Mouse (Mus musculus): ENCODE results near the gene Bad.

The Bad gene

DNA sequence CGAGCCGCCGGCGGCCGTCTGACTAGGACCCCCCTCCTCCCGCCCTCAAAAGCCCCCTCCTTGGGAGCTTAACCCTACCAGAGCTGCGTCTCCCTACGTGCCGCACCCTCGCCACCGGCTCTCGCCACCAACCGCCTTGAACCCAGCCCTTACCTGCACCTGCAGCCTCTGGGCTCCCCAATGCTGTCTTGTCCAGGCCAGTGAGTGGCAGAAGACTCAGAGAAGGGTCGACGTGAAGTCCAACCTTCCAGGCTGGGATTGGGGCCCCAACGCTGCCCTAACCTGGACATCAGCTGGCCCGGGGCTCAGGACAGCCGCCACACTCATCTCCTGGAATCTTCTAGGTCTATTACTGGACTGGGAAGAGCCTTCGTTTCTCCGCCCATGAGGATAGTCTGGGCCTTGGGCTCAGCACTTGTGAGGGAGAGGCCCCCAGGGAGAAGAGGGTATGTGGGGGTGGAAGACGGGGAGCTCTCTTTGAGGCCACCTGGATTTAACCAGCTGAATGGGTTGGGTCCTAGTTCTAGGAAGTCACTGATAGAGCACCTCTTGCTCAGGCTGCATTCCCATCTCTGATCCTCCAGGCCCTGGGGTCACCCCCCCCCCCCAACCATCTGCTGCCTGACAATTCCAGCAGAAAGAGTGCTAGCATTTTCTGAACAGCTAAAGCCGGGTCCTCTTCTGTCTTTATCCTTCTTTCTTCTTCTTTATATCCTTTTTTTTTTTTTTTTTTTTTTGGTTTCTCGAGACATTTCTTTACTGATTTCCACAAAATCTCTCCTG lies 7.3 kb upstream of the Bad start, which contains the start of gene Kcnk4:
Gene Kcnk4, minus strand, starts transcription at position 321 of the 783 bp plus-strand sequence.
- DNase-seq (ENCODE audit: low read depth, low spot score), result no peak

DNA sequence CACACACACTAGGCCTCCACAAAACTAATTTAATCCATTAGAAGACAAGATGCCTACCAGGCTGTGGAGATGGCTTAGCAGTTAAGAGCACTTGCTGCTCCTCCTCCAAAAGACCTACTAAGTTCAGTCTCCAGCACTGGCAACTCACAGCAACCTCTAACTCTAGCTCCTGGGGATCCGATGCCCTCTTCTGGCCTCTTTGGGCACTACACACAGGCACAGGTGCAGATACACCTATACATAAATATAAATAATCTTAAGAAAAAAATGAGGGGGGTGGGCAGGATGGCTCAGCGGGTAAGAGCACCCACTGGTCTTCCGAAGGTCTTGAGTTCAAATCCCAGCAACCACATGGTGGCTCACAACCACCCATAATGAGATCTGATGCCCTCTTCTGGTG lies 5.4 kb upstream of the Bad start:
- no peak for DNase-seq (ENCODE audit: low read depth, low spot score)

DNA sequence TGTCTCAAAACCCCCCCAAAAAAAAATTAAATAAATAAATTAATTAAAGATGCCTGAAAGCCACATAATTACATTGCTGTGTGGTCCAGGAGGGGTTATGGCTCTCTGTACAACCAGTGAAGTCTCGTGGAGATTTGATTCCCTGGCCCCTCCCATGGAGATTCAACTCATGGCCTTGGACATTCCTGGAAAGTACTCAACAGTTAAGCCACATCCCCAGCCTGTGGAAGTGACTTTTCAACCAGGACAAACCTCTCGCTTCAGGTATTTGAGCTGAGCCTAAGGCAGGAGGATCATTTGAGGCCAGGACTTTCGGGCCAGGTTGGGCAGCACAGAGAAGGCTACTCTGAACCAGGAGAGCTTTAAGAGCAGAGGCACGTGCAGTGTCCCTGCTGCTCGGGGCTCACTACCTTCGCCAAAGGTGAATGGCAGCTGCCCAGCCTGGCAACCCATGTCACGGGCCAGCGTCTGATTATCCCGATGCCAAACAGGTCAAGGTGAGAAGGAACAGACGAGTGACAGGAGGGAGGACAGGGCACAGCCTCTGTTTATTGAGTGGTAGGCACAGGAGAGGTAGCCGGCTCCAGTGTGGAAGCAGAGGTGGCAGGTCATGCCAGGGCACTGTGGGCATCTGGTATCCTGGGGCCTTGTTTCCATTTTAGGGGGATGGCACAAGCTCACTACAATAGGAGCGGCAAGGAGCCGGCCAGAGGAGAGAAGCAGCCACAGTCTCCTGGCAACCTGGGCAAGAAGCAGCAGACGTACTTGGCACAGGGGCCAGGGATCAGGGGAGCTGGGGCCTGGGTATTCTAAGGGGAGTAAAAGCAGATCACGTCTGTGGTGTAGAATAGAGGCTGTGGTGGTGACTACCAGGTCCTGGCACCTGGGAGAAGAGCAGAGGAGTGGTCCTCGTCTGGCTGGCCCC lies 3.9 kb upstream of the Bad start:
- no peak for DNase-seq (ENCODE audit: low read depth, low spot score)

- DNase-seq (ENCODE audit: low read depth, low spot score), result no peak
These were observed 2.3 kb upstream of the Bad start for GRCm38 (mm10) chr19:6939106-6940002.

DNA sequence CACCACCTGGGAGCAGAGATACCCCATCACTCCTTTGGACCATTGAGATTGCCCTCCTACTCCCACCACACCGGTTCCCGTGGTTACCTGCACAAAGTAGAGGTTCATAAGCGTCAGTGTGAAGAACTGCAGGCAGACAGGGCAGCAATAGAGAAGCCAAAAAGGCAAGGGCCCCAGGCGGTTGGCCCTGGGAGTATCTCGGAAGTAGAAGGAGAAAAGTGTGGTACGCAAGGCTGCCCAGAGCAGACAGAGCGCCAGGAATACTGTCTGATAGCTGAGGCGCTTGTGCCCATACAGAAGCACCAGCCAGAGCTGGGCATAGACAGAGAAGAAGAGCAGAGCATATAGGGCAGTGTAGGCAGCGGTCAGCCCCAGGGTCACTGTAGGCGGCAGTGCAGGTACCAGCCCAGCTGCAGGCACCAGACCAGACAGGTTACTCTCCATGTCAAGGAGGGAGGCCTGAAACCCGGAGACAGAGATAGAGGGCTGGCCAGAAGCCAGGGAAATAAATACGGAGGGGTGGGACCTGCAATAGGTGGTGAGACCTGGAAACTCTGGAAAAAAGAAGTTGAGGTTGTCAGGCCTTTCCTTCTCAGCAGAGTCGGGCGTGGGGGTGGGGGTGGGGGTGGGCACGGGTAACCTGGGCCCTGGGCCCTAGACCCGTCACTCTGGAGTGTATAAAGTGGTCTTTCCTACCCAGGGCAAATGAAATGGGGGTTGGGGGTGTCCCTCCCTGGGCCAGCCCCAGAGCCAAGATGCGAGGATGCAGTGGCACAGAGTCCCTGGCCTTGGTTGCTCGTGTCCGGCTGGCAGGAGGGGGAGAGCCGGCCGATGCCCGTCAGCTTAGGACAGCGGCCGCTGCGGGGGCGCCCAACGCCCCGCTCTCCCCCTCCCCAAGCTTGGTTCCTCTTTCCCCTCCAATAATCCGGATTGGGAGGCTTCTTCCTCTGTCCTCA lies 987 bp upstream of the Bad start:
- DNase-seq (ENCODE audit: low read depth, low spot score), result no peak

DNA sequence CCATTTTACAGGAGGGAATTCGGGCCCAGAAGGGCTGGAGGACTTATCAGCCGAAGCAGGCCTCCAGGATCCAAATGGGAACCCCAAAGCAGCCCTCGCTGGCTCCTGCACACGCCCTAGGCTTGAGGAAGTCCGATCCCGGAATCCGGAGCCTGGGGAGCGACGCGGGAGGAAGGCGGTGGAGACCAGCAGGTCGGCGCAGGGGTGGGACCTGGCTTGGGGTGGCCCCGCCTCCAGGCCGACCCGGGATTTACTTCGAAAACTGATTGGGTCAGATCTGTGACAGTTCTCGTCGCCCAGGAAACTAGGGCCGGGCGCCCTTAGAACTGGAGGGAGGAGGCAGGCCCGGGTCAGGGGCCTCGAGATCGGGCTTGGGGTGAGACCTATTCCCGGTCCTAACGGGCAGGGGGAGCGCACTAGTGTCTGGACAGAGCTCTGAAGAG lies 609 bp downstream of the Bad start, which contains the start of gene Gpr137:
Gene Gpr137, minus strand, starts transcription at position 232 of the 443 bp plus-strand sequence.
- DNase-seq (ENCODE audit: low read depth, low spot score), result peak; percentile 76

DNA sequence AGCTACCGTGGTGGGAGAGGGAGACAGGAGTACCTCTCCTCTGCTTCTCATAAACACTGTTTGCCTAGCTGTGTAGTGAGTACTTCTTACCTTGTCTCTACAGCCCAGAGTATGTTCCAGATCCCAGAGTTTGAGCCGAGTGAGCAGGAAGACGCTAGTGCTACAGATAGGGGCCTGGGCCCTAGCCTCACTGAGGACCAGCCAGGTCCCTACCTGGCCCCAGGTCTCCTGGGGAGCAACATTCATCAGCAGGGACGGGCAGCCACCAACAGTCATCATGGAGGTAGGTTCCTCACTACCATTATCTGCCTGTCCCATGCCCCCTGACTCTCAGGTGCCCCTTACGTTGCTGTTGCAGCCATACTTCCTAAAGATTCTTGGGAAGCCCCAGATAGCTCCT lies 1.1 kb downstream of the Bad start:
- no peak for DNase-seq (ENCODE audit: low read depth, low spot score)

GRCm38 (mm10) chr19:6943709-6944108 lies 2.0 kb downstream of the Bad start:
- no peak for DNase-seq (ENCODE audit: low read depth, low spot score)

GRCm38 (mm10) chr19:6947742-6948141 lies 6.1 kb downstream of the Bad start:
- no peak for DNase-seq (ENCODE audit: low read depth, low spot score)

GRCm38 (mm10) chr19:6948186-6948585 lies 6.5 kb downstream of the Bad start:
- DNase-seq (ENCODE audit: low read depth, low spot score), result no peak

GRCm38 (mm10) chr19:6949532-6949931 lies 7.9 kb downstream of the Bad start:
- DNase-seq (ENCODE audit: low read depth, low spot score), result no peak

DNA sequence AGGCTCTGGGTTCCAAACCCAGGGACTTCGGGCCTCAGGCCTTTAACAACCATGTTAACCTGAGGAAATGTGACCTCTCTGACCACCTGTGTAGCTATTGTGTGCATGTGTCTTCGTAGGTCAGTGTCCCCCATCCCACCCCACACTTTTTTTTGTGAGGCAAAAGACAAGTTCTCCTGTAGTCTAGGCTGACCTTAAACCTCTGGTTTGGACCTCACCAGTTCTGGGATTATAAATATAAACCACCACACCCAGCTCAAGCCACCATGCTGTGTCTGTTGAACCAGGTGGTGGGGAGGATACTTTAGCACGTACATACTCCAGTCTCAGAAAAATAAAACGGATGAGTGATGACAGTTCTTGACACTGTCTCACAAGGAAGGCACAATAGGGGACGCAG lies 8.3 kb downstream of the Bad start:
- no peak for DNase-seq (ENCODE audit: low read depth, low spot score)

DNA sequence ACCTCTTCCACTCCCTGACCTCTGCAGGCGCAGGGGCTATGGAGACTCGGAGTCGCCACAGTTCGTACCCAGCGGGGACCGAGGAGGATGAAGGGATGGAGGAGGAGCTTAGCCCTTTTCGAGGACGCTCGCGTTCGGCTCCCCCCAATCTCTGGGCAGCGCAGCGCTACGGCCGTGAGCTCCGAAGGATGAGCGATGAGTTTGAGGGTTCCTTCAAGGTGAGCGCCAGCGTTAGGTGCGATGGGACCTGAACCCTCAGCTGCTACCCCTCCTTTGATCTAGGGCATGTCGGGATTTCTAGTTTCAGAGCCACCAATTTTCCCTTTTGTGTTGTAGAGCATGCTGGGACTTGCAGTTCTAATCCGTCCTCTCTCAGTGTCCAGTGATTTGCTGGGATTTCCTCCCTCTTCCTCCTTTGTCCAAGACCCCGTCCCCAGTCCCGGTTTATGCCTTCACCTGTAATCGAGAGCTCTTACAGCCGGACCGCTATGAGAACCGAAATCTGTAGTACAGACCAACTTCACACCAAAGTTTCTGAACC lies 9.0 kb downstream of the Bad start:
- no peak for DNase-seq (ENCODE audit: low read depth, low spot score)

- peak; percentile 88 for DNase-seq (ENCODE audit: low read depth, low spot score)
These were observed 9.8 kb downstream of the Bad start for GRCm38 (mm10) chr19:6951381-6951968.

GRCm38 (mm10) chr19:6951994-6952711 lies 10.5 kb downstream of the Bad start:
- DNase-seq (ENCODE audit: low read depth, low spot score), result peak; percentile 39

DNA sequence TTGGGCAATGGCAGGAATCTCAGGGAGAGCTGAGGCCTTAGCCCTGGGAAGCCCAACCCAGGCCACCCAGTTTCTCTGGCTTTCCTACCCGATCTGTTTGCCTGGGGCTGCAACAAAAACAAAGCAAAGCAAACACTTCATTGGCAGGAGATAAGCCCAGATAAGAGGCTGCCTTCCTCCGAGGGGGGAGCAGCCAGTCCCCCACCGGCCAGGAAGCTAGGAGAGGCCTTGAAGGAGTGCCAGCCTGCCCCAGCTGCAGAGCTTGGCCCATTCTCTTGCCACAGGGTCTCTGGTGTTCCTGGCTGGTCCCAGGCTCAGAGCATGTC lies 11.0 kb downstream of the Bad start:
- DNase-seq (ENCODE audit: low read depth, low spot score), result no peak

DNA sequence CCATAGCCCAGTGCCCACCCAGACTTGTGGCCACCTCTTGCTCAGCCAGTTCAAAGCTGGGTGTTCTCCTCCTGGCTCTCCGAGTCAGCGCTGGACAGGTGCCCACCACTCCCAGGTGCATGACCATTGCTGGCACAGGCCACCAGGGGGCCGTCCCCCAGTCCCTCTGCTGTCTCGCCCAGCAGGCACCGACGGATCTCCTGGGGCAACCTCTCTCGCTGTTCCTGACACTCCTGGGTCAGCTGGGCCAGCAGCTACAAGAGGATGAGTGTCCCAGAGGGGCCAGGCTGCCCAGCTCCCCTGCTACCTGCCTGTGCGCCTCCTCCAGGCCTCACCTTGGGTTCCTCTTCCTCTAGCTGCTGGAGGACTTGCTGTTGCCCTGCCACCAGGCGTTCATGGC lies 12.4 kb downstream of the Bad start:
- no peak for DNase-seq (ENCODE audit: low read depth, low spot score)

GRCm38 (mm10) chr19:6955424-6955823 lies 13.8 kb downstream of the Bad start:
- DNase-seq (ENCODE audit: low read depth, low spot score), result no peak

DNA sequence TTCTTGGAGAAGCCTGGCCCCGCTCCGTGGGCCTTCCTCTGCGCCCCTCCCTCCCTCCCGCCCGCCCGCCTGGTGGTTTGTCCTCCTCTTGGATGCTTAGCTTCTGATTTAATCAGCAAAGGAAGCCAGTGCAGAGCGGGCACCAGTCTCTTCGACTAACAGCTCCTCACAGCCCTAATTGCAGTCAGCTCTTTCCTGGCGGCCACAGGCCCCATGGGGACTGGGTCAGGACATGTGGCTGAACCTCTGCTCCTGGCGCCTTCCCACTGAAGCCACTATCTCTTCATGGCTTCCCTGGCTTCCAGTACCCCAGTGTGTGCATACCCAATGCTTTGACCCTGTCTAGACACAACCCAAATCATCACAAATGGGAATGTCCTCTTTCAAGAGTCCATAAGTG lies 14.8 kb downstream of the Bad start:
- no peak for DNase-seq (ENCODE audit: low read depth, low spot score)

Measured in retina, postnatal 7 days (tissue).